Mouse (Mus musculus): ENCODE measurements around the gene Hrc. TPM values are rescaled to one million over a fixed set of nuclear protein-coding genes. Genes with fewer than 3 reads are reported as not detected.
A peak's percentile ranks its signal among the peaks of the same experiment; 100 is the strongest.
"Not testable (repeated sequence)": the region's sequence is repeated elsewhere in the genome, so short reads cannot be mapped to it uniquely, and the experiment has no call there.

Gene Hrc
- polyA plus RNA-seq, 1 experiment = 0.40 TPM

DNA sequence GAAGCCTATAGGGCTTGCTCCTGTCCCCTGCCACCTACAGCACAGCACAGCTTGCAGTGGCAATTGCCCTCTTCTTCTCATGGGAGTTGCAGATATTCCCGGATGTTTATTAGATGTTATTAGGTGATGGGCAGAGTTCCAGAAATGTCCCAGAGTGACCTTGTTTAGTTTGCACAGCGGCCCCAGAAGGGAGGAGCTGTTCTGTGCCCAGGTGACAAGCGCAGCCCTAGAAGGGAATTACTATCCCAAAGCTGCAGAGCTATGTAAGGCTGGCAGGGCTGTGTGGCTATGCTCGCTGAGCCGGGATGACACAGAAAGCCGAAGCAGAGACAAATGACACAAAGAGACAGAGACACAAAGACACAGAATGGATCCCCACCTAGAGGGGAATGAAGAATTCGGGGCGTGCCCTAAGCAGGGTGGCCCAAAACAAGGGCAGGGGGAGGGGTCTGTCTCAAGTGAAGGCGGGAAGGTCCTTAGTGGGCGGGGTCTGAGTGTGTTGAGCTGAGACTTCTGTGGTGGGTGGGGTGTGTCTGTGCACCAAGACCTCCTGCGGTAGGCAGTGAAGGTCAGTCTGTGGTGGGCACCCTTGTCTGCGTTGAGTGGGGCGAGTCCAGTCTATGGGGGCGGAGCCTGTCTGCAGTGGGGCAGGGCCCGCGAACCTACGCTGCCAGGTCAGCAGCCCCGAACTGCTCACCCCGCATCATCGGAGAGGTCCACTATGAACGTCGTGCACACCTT lies 2.2 kb upstream of the Hrc start:
- DNase-seq (ENCODE audit: low read depth, low spot score) = no peak
- 2% methylated on average over 22 of the region's 22 CpGs for WGBS

DNA sequence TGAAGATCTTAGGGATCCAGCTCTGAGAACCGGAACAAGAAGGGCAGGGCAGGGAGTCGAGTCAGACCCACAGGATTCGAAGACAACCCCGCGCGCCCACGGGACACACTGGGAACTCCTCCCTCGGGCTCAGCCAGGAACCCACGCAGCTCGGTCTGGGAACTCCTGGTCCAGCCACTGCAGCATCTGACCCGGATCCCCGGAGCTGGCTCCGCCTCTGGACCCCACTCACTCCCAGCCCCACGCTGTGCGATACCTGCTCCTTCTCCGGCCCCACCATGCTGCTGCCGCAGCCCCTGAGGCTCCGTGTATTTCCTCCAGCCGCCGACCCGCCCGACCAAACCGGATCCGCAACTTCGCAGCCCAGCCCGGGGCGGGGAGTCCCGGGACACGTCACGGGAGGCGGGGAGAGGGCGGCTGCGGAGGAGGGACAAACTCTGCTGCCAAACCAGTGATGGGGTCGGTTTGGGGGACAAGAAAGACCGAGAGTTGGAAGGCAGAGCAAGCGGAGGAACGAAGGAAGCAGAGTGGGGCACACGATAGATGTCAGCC lies 1.6 kb upstream of the Hrc start, which contains the start of gene Trpm4:
TSS of gene Trpm4 (minus strand) at position 350 of the 552 bp plus-strand sequence.
- DNase-seq (ENCODE audit: low read depth, low spot score) = no peak
- WGBS = under 1% methylated on average over 38 of the region's 38 CpGs

DNA sequence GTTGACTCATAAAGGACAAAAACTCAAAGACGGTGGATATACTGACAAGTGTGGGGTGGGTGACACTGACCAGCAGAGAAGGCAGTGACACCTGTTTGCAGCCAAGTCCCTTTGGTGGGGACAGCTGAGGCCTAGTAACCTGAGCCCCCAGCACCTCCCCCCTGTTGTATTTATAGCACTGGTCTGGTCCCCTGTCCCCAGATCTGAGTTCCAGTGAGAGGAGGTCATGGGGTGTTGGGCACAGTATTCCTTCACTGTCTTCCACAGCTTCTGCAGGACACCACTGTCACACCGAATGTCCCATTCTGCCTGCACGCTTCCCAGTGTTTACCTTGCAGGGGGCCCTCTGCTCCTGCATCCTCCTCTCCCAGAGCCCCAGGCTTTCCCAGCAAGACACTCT lies 485 bp upstream of the Hrc start:
- no peak for DNase-seq (ENCODE audit: low read depth, low spot score)
- WGBS = 51% methylated on average over 3 of the region's 3 CpGs

DNA sequence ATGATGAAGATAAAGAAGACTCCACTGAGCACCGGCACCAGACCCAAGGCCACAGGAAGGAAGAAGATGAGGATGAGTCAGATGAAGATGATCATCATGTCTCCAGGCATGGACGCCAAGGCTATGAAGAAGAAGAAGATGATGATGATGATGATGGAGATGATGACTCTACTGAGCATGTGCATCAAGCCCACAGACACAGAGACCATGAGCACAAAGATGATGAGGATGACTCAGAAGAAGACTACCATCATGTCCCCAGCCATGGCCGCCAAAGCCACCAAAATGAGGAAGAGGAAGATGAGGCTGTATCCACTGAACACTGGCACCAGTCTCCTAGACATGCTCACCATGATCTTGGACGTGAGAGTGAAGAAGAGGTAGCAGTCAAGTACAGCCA lies 1.2 kb downstream of the Hrc start:
- DNase-seq (ENCODE audit: low read depth, low spot score) = no peak
- 88% methylated on average over 4 of the region's 4 CpGs for WGBS

DNA sequence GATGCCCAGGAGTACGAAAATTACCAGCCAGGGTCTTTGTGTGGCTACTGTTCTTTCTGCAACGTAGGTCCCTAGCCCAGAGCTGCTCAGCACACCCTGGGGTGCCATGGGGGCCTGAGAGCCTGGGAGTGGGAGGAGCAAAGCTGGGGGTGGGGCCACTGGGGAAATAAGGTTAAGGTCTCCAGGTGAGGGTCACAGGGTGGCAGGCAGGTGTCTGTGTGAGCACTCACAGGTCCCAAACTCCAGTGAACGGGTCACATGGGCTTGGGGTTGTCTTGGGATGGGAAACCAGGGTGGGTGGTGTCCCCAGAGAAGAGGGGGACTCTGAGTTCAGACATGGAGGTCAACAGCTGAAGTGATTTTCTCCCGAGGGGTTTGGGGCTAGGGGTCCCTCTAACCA lies 2.4 kb downstream of the Hrc start:
- WGBS = 38% methylated on average over 4 of the region's 4 CpGs

DNA sequence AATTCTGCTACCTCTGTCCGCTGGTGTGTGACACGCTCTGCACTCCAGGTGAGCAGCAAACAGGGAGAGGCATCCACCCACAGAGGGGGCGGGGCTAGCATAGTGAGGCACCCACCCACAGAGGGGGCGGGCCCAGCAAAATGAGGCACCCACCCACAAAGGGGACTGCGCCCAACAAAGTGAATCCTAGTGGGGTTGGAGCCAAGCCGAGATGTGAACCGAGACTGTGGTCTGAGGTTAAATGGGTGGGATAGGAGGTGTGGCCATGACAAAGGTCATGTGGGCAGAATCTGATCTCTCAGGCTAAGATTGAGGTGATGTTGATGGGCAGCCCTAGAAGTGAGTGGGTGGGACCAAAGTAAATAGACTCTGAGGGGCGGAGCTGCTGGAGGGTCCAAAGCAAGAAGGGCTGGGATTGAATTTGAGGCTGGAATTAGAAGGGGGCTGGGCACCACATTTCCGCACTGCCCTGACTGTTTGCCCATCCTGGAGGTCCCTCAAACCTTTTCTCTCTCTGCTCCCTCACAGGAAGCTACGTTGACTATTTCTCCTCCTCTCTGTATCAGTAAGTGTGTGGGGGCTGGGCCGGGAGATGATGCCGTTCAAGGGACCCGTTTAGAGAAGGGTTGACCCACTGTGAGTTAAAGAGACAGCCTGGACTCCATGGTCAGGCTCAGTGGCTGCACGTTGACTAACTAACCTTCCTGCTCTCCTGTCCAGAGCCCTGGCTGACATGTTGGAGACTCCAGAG lies 3.2 kb downstream of the Hrc start:
- DNase-seq (ENCODE audit: low read depth, low spot score) = no peak
- 7% methylated on average over 14 of the region's 14 CpGs for WGBS

More for the DNA sequence above, 2.4 kb downstream of the Hrc start:
- no peak for DNase-seq (ENCODE audit: low read depth, low spot score)

DNA sequence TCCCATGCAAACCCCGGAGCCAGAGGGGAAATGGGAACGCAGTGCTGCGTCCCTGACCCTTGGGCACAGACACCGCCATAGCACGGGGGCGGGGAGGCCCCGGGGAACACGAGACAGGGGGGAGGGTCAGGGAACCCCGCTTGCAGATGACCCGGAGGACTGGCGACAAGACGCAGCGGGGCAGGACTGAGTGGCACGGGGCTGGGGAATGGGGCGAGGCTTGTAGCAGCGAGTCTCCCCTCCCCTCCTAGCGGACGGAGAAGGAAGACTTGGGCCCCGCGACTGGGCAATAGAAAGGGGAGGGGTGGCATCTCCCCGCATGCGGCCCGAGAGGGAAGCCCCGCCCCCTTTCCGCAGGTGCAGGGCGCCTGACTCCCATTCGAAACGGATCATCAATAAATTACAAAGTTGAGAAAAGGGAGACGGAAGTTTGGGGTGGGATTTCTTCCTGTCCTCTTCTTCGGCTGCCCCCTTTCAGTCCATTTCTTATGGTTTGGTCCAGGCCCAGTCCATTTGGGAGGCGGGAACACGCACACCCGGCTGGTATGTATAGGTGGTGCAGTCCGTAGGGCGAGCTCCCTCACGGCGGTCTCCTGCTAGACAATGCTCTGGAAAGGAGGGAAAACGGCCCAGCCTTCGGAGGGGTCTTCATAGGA lies 4.4 kb downstream of the Hrc start:
- no peak for DNase-seq (ENCODE audit: low read depth, low spot score)
- 2% methylated on average over 39 of the region's 39 CpGs for WGBS

DNA sequence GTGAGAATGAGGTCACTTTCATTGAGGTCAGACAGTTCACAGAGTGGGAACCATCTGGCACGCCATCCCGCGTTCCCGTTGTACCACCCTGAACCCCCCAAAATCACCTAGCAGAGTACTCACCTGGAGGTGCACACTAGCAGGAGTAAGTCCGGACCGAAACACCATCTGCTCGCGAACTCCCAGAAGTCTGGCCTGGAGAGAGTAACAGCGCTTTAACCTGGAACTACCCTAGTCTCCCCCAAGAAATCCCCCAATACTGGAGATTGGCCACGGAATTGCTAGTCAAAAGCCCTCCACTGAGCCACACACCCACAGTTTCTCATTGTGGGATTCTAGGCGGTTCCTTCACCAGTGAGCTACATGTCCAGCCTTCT lies 5.0 kb downstream of the Hrc start:
- 1% methylated on average over 11 of the region's 11 CpGs for WGBS
- no peak for DNase-seq (ENCODE audit: low read depth, low spot score)

DNA sequence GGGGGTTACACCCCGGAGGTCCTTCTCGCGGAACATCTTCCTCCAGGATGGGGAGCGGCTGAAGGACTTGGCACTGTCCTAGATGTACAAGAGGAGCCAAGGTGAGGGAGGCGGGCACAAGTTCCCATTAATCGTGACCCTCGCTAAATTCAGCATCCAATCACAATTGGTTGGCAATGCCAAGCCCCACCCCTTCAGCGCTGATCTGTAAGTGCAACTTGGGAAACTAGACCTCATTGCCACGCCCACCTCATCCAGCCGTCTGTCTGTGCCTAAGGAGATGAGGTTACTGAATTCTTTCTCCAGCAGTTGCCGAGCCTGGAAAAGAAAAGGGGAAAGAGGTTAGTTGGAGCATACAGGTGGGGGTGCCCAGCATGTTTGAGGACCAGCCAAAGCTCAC lies 5.6 kb downstream of the Hrc start:
- 1% methylated on average over 11 of the region's 11 CpGs for WGBS
- DNase-seq (ENCODE audit: low read depth, low spot score) = no peak

DNA sequence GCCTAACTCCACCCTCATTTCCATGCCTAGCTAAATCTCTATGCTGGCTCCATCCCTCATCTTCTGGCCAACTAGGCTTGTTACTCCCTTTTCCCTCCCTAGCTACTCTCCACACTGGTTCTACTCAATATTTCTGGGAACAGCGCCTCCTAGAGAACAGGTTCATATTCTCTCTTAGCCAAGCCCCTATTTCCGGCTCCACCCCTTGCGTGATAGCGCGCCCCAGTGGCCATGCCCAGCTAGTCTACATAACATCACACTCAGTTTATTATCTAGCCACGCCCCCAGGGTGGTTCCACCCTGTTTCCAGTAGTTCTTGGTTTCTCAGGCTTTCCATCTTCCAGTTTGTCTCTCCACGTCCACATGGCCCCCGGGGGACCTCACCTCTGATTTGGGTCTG lies 6.2 kb downstream of the Hrc start:
- 4% methylated on average over 8 of the region's 8 CpGs for WGBS
- peak; percentile 99 for DNase-seq (ENCODE audit: low read depth, low spot score)

DNA sequence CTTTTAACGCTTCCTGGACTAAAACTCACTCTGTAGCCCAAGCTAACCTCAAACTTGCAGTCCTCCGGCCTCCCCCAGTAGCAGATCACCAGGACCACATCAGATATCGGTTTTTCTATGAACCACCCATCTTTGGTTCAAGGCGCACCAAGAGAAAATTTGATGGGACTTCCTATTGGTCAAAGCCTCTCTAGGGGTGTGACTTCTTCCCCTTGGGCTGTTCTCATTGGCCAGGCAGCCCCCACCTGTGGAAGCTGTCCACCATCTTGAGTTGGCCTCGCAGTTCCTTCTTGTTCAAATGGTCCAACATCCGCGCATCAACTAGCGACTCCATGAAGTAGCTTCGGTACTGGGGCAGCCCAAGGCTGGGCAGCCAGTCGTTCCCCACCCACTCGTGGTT lies 7.0 kb downstream of the Hrc start:
- DNase-seq (ENCODE audit: low read depth, low spot score) = no peak
- 94% methylated on average over 11 of the region's 11 CpGs for WGBS

DNA sequence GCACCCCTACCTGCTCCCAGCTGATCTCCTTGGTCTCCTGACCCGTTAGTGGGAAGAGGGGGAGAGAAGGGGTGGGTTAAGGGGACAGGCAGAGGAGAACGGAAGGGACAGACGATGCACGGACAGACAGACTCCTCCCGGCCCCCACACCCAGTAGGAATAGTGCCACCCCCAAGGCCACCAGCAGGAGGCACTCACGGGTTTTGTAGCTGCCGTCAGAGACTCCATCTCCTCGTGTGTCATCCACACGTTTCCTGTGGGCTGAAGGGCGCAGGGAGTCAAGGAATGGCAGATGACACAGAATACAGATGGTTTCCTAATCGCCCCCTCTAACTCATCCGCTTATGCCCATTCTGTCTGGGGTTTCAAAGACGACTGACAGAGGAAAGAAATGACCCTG lies 8.5 kb downstream of the Hrc start:
- no peak for DNase-seq (ENCODE audit: low read depth, low spot score)
- WGBS = 34% methylated on average over 13 of the region's 13 CpGs

DNA sequence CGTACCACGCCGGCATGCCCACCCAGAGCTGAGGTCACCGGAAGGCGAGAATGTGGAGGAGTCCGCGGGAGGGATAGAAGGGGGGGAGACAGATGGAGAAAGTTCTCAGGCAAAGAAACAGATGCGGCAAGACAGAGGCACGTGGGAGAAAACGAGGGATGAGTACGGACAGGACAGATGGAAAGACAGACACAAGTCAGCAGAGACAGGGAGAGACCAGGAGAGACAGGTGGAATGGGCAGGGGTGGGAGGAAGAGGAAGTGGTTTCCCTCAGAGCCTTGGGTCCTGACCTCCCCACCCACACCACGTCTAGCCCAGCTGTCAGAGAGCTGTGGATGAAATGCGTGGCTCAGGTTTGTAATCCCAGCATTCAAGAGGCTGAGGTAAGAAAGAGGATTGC lies 11.8 kb downstream of the Hrc start:
- no peak for DNase-seq (ENCODE audit: low read depth, low spot score)
- 79% methylated on average over 13 of the region's 13 CpGs for WGBS

DNA sequence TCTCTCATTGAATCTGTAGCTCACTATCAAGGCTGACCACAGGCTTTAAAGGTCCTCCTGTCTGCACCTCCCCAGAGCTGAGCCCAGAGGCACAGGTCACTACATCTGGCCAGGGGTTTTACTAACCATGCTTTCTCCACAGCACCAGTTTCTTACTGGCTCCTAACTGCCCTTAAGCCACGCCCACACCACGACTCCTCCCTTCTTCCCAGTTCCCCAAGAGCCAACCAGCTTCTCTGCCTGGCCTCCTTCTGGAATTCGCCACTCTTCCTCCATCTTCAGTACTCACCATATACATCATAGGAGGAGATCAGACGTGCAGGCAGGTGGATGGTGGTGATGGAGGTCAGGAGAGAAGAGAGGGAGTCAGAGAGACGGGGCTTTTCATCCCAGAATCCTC lies 18.0 kb downstream of the Hrc start:
- no peak for DNase-seq (ENCODE audit: low read depth, low spot score)
- 38% methylated on average over 5 of the region's 5 CpGs for WGBS

DNA sequence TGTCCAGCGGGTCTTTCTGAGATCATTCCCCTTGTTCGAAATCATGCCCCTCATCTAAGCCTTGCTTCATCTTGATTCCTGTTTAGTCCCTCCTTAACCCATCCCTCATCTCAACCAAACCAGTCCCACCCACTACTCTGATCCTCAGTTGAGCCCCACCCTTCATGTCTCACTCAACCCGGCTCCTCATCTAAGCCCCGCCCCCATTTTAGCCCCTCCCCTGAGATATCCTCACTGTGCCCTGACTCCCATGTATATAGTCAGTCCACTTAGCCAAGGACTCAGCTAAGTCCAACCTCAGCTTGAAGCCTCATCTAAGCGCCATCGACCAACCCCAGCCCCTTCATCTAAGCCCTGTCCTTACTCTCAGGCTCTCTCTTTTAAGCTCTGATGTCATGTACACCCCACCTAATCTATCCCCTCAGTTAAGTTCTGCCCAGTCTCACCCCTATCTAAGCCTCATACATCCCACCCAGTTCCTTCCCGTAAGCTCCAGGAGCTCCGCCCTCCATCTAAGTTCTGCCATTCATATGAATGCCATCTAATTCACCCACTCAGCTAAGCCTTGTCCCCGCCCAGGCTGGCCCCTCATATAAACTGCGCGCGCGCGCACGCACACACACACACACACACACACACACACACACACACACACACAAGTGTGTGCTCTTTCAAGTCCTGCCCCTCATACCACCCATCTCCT lies 20.4 kb downstream of the Hrc start:
- 61% methylated on average over 15 of the region's 15 CpGs for WGBS
- DNase-seq (ENCODE audit: low read depth, low spot score) = no peak

DNA sequence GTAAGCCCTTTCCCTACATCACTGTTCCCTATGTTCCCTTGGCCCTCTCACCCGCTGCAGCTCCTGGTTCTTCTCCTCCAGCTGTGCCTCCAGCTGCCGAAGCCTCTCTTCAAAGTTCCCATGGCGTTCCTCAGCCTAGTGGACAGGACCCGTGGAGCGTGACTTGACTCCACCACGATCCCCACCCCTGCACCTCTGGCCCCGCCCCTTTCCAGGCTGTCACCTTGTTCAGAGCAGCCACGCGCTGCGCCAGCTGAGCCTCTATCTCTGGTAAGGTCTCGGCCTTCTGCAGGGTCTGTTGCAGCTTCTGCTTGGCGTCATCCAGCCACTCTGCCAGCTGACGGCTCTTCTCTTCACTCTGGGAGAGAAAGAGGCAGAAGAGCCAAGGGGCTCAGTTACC lies 21.0 kb downstream of the Hrc start:
- 41% methylated on average over 13 of the region's 13 CpGs for WGBS
- no peak for DNase-seq (ENCODE audit: low read depth, low spot score)

DNA sequence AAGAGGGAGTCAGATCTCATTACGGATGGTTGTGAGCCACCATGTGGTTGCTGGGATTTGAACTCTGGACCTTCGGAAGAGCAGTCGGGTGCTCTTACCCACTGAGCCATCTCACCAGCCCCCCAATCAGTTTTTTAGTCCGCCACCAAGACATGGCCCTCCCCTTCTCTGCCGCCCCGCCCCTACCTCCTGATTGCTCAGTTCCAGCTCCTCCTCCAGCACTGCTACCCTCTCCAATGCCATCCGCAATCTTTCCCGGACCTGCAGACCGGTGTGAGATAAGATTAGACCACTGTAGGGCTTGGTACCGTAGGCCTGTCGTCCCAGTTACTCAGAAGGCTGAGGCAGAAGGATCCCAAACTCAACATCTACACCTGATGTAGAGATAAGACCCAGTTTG lies 24.0 kb downstream of the Hrc start:
- not testable (repeated sequence) for DNase-seq (ENCODE audit: low read depth, low spot score)
- 61% methylated on average over 10 of the region's 11 CpGs for WGBS

DNA sequence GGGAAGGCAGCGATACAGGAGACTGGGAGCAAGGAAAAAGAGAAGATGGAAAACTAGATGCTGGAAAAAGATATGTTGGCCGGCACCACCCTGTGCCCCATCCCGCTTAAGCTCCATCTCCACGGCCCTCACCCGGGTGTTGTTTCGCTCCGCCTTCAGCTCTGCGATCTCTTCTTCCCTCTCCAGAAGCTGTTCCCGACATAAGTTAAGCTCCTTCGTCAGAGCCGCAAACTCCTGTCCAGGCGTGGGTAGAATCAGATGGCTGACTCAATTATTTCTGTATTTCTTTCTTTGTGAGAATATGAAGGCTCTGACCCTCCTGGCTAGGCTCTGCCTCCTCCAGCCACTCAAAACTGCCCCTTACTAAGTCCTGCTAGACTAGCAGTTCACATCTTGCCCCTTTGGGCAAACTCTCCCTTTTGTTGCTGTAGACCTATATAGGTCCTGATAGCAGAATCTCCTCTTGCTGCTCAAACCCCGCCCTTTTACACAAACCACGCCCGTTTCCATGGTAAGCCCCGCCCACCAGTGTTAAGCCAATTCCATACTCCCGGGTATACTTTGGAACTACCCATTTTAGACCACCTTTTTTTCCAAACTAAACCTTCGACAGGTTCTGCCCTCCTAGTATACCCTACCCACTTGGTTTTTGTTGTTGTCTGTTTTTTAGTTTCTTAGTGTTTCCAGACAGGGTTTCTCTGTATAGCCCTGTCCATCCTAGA lies 25.5 kb downstream of the Hrc start:
- WGBS = 40% methylated on average over 18 of the region's 18 CpGs
- DNase-seq (ENCODE audit: low read depth, low spot score) = no peak

DNA sequence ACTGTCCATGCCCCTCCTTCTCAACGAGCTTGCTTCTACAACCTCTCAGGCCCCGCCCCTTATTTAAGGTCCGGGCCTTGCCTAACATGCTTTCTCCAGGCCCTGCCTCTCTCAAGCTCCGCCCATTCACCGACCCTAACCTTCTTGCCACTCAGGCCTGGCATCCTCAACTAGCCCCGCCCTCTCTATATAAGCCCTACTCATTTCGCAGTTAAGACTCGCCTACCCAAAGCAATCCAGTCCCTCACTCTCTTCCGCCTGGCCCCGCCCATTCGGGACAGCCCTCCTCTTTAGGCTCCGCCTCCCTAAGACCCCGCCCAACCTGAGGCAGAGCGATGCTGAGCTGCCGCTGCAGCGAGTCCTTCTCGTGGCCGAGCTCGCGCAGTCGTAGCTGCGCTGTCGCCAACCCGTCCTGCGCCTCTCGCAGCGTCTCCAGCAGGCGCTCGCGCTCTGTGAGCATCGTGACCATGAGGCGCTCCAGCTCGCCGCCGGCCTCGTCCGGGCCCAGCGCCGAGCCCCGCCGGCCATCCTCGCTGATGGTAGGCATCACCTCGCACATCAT lies 26.2 kb downstream of the Hrc start:
- 1% methylated on average over 43 of the region's 43 CpGs for WGBS
- peak; percentile 19 for DNase-seq (ENCODE audit: low read depth, low spot score)
